Mouse (Mus musculus): ENCODE data around the gene Apba1. TPM values are rescaled to one million over a fixed set of nuclear protein-coding genes. Genes with fewer than 3 reads are reported as not detected.

The Apba1 gene
- polyA plus RNA-seq, 2 experiments = 0.55 to 2.5 TPM

DNA sequence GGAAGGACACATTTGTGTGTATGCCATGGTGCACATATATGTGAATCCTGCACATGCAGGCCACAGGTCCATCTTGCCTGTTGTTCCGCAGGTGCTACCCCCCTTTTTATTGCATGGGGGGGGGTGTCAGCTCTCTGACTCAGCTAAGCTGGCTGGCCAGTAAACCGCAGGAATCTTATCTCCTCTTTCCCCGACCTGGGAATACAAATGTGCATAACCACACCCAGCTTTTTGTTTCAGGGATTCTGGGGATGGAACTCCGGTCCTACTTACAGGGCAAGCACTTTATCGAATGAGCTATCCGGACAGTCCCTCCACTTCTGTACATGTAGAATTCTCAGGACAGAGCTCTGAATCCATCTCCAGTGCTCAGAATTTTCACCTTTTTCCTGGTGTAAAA lies 58.5 kb downstream of the Apba1 start:
- H3K27me3 ChIP-seq (ENCODE audit: control insufficient read depth, insufficient read depth, low read length) = no peaks in the 10 kb centered on the region
- no peak overlapping the region for H3K4me3 ChIP-seq (replicated peaks; ENCODE audit: low read length)
- H3K9me3 ChIP-seq (ENCODE audit: control insufficient read depth, low read length) = no peaks in the 10 kb centered on the region
- TF ChIP-seq POLR2A (IDR thresholded peaks at IDR 0.05; ENCODE audit: borderline replicate concordance, extremely low read depth, insufficient read depth, insufficient read length) = no peak
- ATAC-seq (ENCODE audit: low FRiP score, low read depth) = no peak
- WGBS = 78% methylated on average over 6 of the region's 6 CpGs
- no peak overlapping the region for H3K27ac ChIP-seq (replicated peaks; ENCODE audit: low read depth, low read length)
- no peak overlapping the region for H3K9ac ChIP-seq (ENCODE audit: low read depth, low read length, severe bottlenecking)
- no peaks in the 10 kb centered on the region for H3K36me3 ChIP-seq (ENCODE audit: control insufficient read depth, insufficient read depth, low read length)
- no peak overlapping the region for H3K4me2 ChIP-seq (replicated peaks; ENCODE audit: low read depth, low read length, severe bottlenecking)
- no peaks in the 10 kb centered on the region for H3K4me1 ChIP-seq (ENCODE audit: control insufficient read depth, insufficient read depth, low read length)
- no peak for DNase-seq (ENCODE audit: low spot score)

DNA sequence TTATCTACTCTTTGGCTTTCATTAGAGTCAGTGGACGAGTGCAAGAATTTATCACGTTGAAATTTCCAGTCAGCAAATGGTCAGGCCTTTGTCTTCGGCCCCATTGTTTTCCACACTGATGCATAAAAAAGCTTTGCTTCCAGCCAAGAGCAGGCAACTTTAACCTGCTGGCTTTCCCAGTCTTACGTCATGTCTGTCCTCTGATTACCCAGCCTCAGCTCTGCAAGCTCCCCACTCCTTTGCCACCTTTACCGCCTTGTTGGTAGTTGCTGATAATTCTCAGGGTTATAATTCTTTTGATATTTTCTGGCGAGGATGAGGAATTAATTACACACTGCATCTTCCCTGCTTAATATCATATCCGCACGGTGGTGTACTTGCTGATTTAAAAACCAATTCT lies 61.2 kb downstream of the Apba1 start:
- 81% methylated on average over 8 of the region's 8 CpGs for WGBS
- H3K36me3 ChIP-seq (ENCODE audit: control insufficient read depth, insufficient read depth, low read length) = no peaks in the 10 kb centered on the region
- ATAC-seq (ENCODE audit: low FRiP score, low read depth) = no peak
- H3K9ac ChIP-seq (ENCODE audit: low read depth, low read length, severe bottlenecking) = no peak overlapping the region
- no peaks in the 10 kb centered on the region for H3K4me1 ChIP-seq (ENCODE audit: control insufficient read depth, insufficient read depth, low read length)
- H3K27ac ChIP-seq (replicated peaks; ENCODE audit: low read depth, low read length) = no peak overlapping the region
- H3K9me3 ChIP-seq (ENCODE audit: control insufficient read depth, low read length) = no peaks in the 10 kb centered on the region
- H3K4me2 ChIP-seq (replicated peaks; ENCODE audit: low read depth, low read length, severe bottlenecking) = no peak overlapping the region
- H3K27me3 ChIP-seq (ENCODE audit: control insufficient read depth, insufficient read depth, low read length) = no peaks in the 10 kb centered on the region
- no peak overlapping the region for H3K4me3 ChIP-seq (replicated peaks; ENCODE audit: low read length)
- no peak for DNase-seq (ENCODE audit: low spot score)
- no peak for TF ChIP-seq POLR2A (IDR thresholded peaks at IDR 0.05; ENCODE audit: borderline replicate concordance, extremely low read depth, insufficient read depth, insufficient read length)

DNA sequence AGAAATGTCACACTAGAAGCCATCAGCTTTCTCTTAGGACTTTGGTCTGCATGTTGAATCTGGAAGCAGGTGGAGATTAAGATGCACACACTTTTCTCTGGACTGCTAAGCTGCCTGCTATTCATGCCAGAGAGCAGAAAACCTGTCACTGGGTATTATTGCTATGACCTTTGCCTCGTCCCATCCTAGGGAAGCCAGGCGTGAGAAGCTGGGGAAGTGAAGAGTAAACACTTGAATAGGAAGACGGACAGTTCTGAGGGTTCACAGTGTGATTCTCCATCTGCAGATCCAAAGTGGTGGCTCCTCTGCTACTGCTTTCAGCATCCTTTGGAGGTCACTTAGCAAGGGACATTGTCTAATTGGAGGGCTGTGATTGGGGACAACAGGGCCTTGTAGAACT lies 63.8 kb downstream of the Apba1 start:
- TF ChIP-seq POLR2A (IDR thresholded peaks at IDR 0.05; ENCODE audit: borderline replicate concordance, extremely low read depth, insufficient read depth, insufficient read length) = no peak
- no peak for DNase-seq (ENCODE audit: low spot score)
- Histone ChIP-seq H3K36me3 (ENCODE audit: control insufficient read depth, insufficient read depth, low read length) (no peaks in the 10 kb centered on the region), H3K4me2 (replicated peaks; ENCODE audit: low read depth, low read length, severe bottlenecking) (no peak overlapping the region), H3K4me3 (replicated peaks; ENCODE audit: low read length) (no peak overlapping the region), H3K9ac (ENCODE audit: low read depth, low read length, severe bottlenecking) (no peak overlapping the region), H3K9me3 (ENCODE audit: control insufficient read depth, low read length) (no peaks in the 10 kb centered on the region), H3K27ac (replicated peaks; ENCODE audit: low read depth, low read length) (no peak overlapping the region), H3K4me1 (ENCODE audit: control insufficient read depth, insufficient read depth, low read length) (no peaks in the 10 kb centered on the region), H3K27me3 (ENCODE audit: control insufficient read depth, insufficient read depth, low read length) (no peaks in the 10 kb centered on the region)
- no peak for ATAC-seq (ENCODE audit: low FRiP score, low read depth)
- 66% methylated on average over 3 of the region's 3 CpGs for WGBS

DNA sequence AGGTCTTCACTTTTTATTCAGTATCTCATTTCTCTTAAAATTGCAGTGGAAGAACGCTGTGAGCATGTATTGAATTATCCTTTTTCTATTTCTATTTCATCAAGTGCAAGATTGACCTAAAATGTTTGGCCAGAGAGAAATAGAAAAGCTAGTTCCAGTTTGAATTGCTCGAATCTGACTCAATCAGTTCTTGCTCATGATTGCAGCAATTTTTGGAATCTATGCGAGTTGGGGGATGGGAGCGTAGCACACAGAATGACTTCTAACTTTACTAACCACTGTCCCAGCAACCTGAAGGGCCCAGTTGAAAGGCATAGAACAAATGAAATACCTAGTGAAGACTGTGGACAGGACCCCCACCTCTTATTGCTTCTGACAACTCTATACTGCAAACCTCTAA lies 64.8 kb downstream of the Apba1 start:
- H3K27ac ChIP-seq (replicated peaks; ENCODE audit: low read depth, low read length) = no peak overlapping the region
- H3K4me2 ChIP-seq (replicated peaks; ENCODE audit: low read depth, low read length, severe bottlenecking) = no peak overlapping the region
- no peaks in the 10 kb centered on the region for H3K36me3 ChIP-seq (ENCODE audit: control insufficient read depth, insufficient read depth, low read length)
- H3K27me3 ChIP-seq (ENCODE audit: control insufficient read depth, insufficient read depth, low read length) = no peaks in the 10 kb centered on the region
- DNase-seq (ENCODE audit: low spot score) (no peak), ATAC-seq (ENCODE audit: low FRiP score, low read depth) (no peak)
- H3K9me3 ChIP-seq (ENCODE audit: control insufficient read depth, low read length) = no peaks in the 10 kb centered on the region
- no peak overlapping the region for H3K9ac ChIP-seq (ENCODE audit: low read depth, low read length, severe bottlenecking)
- TF ChIP-seq POLR2A (IDR thresholded peaks at IDR 0.05; ENCODE audit: borderline replicate concordance, extremely low read depth, insufficient read depth, insufficient read length) = no peak
- H3K4me1 ChIP-seq (ENCODE audit: control insufficient read depth, insufficient read depth, low read length) = no peaks in the 10 kb centered on the region
- H3K4me3 ChIP-seq (replicated peaks; ENCODE audit: low read length) = no peak overlapping the region
- 89% methylated on average over 4 of the region's 4 CpGs for WGBS

GRCm38 (mm10) chr19:23826251-23826650 lies 67.6 kb downstream of the Apba1 start:
- no peaks in the 10 kb centered on the region for H3K27me3 ChIP-seq (ENCODE audit: control insufficient read depth, insufficient read depth, low read length)
- H3K4me3 ChIP-seq (replicated peaks; ENCODE audit: low read length) = no peak overlapping the region
- 86% methylated on average over 8 of the region's 8 CpGs for WGBS
- no peak overlapping the region for H3K9ac ChIP-seq (ENCODE audit: low read depth, low read length, severe bottlenecking)
- no peak overlapping the region for H3K4me2 ChIP-seq (replicated peaks; ENCODE audit: low read depth, low read length, severe bottlenecking)
- ATAC-seq (ENCODE audit: low FRiP score, low read depth) (no peak), DNase-seq (ENCODE audit: low spot score) (no peak)
- TF ChIP-seq POLR2A (IDR thresholded peaks at IDR 0.05; ENCODE audit: borderline replicate concordance, extremely low read depth, insufficient read depth, insufficient read length) = no peak
- H3K4me1 ChIP-seq (ENCODE audit: control insufficient read depth, insufficient read depth, low read length) = no peaks in the 10 kb centered on the region
- H3K27ac ChIP-seq (replicated peaks; ENCODE audit: low read depth, low read length) = no peak overlapping the region
- H3K36me3 ChIP-seq (ENCODE audit: control insufficient read depth, insufficient read depth, low read length) = no peaks in the 10 kb centered on the region
- H3K9me3 ChIP-seq (ENCODE audit: control insufficient read depth, low read length) = no peaks in the 10 kb centered on the region

- H3K4me1 ChIP-seq (ENCODE audit: control insufficient read depth, insufficient read depth, low read length) = peaks cover 8% of the 10 kb centered on the region; the same call in 1 of the 2 replicates
- DNase-seq (ENCODE audit: low spot score) = no peak
- no peak overlapping the region for H3K4me2 ChIP-seq (replicated peaks; ENCODE audit: low read depth, low read length, severe bottlenecking)
- TF ChIP-seq POLR2A (IDR thresholded peaks at IDR 0.05; ENCODE audit: borderline replicate concordance, extremely low read depth, insufficient read depth, insufficient read length) = no peak
- no peaks in the 10 kb centered on the region for H3K36me3 ChIP-seq (ENCODE audit: control insufficient read depth, insufficient read depth, low read length)
- H3K27me3 ChIP-seq (ENCODE audit: control insufficient read depth, insufficient read depth, low read length) = no peaks in the 10 kb centered on the region
- H3K4me3 ChIP-seq (replicated peaks; ENCODE audit: low read length) = no peak overlapping the region
- ATAC-seq (ENCODE audit: low FRiP score, low read depth) = no peak
- WGBS = 66% methylated on average over 7 of the region's 7 CpGs
- no peak overlapping the region for H3K9ac ChIP-seq (ENCODE audit: low read depth, low read length, severe bottlenecking)
- no peaks in the 10 kb centered on the region for H3K9me3 ChIP-seq (ENCODE audit: control insufficient read depth, low read length)
- no peak overlapping the region for H3K27ac ChIP-seq (replicated peaks; ENCODE audit: low read depth, low read length)
These were observed 72.1 kb downstream of the Apba1 start for GRCm38 (mm10) chr19:23830761-23831160.
